Mouse (Mus musculus) forebrain, embryonic 12.5 days (tissue): ENCODE results near the gene Il10rb. TPM values are rescaled to one million over a fixed set of nuclear protein-coding genes. Genes with fewer than 3 reads are reported as not detected.

Experiments used
- ATAC-seq: fragments of 200-750 bp; cut with Nextera tagmentation; 2 replicates; pipeline ENCODE4 v1.8.0; 2017; ENCODE audit warnings: moderate TSS enrichment; ENCODE audit not compliant: low FRiP score
- H3K27ac ChIP-seq: fragments of 300-500 bp; sonication (generic); 2 replicates; pipeline ENCODE4 v1.5.1; 2016; ENCODE audit warnings: mild to moderate bottlenecking
- H3K27me3 ChIP-seq: fragments of 300-500 bp; sonication (generic); 2 replicates; pipeline ENCODE4 v1.6.1; 2016; ENCODE audit warnings: mild to moderate bottlenecking
- H3K36me3 ChIP-seq: fragments of 300-500 bp; sonication (generic); replicated peaks from 2 replicates; pipeline ENCODE4 v1.6.1; 2016; ENCODE audit warnings: mild to moderate bottlenecking
- H3K4me1 ChIP-seq: fragments of 300-500 bp; sonication (generic); 2 replicates; pipeline ENCODE4 v1.6.1; 2016
- H3K4me2 ChIP-seq: fragments of 300-500 bp; sonication (generic); 2 replicates; pipeline ENCODE4 v1.6.1; 2016; ENCODE audit warnings: mild to moderate bottlenecking, moderate library complexity
- H3K4me3 ChIP-seq: fragments of 300-500 bp; sonication (generic); replicated peaks from 2 replicates; pipeline ENCODE4 v1.5.1; 2016; ENCODE audit warnings: mild to moderate bottlenecking
- H3K9ac ChIP-seq: fragments of 300-500 bp; sonication (generic); 2 replicates; pipeline ENCODE4 v1.6.1; 2016; ENCODE audit warnings: mild to moderate bottlenecking
- H3K9me3 ChIP-seq: fragments of 300-500 bp; sonication (generic); 2 replicates; pipeline ENCODE4 v1.6.1; 2016
- WGBS: fragments of 180-500 bp; shearing (Covaris S2); methylation state at CpG from one replicate; pipeline ENCODE4 v1.1.7; 2016; 5-methylcytosine and 5-hydroxymethylcytosine counted together
- polyA plus RNA-seq: library from polyadenylated mRNA; unstranded; fragments of >200 nt; fragmentation: Nextera tagmentation; extraction: Ambion mirVana; gene quantifications from 2 replicates; pipeline ENCODE4 v1.2.1, GENCODE M21; 2016

Il10rb gene
- 5.8 and 6.3 TPM in 2 replicates for polyA plus RNA-seq

DNA sequence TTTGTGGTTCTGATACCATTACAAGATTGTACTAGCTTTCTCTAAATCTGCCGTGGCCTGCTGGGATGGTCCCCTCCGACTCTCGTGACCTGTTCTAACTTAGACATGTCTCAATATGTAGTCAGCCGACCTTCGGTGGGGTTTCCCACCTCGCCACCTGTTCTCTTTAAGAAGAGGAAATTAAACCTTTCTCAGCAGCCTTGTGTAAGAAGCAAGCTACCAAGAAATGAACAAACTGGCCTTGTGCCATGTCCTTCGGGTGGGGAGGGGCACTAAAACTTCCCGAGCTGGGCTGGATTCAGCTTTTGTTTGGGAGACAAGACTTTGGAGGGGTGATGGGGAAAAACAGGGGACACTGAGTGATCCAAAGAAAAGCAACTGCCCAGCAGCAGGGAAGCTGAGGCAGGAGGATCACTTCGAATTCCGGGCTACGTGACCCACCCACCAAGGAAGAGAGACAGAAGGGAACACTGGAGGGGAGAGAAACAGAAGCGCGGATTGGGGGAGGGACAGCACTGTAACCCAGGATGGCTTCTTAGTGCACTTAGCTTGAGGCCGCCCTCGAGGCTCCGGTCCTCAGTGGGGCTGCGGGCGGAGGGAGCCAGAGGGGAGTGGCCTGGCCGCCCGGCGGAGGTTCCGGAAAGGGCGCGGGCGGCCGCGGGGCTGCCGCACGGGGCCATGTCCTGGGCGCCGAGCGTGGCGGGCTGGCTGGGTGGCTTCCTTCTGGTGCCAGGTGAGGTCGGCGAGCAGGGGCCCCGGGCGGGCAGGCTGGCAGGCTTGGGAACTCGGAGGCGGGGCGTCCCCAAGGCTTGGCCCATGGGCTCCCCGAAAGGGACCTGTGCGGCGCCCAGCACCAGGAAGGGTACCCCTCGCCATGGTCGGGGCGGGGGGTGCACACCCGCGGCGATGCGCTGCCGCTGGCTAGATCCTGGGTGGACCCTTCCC, at the start of gene Il10rb:
Gene Il10rb (plus strand): TSS at position 525 of the 945 bp plus-strand sequence.
- peaks cover 10% of the 10 kb centered on the region for H3K36me3 ChIP-seq
- H3K9ac ChIP-seq: peak within 1 kb of the TSS; percentile 73
- no peaks in the 10 kb centered on the region for H3K9me3 ChIP-seq
- peaks cover 16% of the 10 kb centered on the region for H3K4me1 ChIP-seq
- peak within 1 kb of the TSS; percentile 98 for H3K4me2 ChIP-seq
- H3K27ac ChIP-seq: no peak within 1 kb of the TSS
- WGBS: 8% methylated on average over 49 of the region's 51 CpGs
- peak within 1 kb of the TSS; percentile 61 for H3K4me3 ChIP-seq
- H3K27me3 ChIP-seq: peaks cover 8% of the 10 kb centered on the region
- peak; percentile 84 for ATAC-seq

DNA sequence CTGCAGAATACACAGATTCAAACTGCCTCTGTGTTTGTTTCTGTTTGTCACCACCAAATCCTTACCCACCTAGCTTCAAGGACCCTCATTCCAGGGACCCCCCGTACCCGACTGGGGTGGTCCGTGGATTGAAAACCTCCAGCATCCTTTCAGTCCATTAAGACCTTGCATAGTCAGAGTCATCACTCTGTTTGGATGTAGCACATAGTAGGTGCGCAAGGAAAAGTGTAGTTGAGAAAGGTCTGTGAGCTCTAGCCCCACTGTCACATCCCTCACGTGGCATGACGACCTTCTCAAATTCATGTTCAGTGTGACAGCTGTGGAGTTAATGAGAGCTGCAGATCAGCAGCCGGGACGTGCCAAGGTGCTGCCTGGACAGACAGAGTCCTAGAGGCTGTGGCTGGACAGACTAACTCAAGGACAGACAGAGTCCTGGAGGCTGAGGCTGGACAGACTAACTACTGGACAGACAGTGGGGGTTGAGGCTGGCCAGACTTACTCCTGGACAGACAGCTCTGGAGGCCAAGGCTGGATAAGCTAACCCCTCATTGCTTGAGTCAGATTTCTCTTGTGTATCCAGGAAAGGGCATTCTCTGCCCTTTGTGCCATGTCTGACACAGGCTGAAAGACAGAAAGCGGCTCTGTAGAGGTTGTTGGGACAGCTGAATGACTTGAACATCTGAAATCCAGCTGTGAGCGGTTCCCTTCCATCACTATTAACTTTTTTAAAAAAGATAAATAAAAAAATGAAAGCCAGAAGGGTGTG, 49.0 kb upstream of the Il10rb start:
- no peaks in the 10 kb centered on the region for H3K9me3 ChIP-seq
- no peak for ATAC-seq
- H3K4me3 ChIP-seq: no peak overlapping the region
- no peaks in the 10 kb centered on the region for H3K36me3 ChIP-seq
- no peak overlapping the region for H3K27ac ChIP-seq
- 75% methylated on average over 10 of the region's 10 CpGs for WGBS
- H3K4me2 ChIP-seq: no peak overlapping the region
- H3K27me3 ChIP-seq: peaks cover 37% of the 10 kb centered on the region
- no peak overlapping the region for H3K9ac ChIP-seq
- H3K4me1 ChIP-seq: 0 out of 2 replicates have a peak, but pooled peaks cover 3% of the 10 kb centered on the region

- Histone ChIP-seq H3K4me1 (0 out of 2 replicates have a peak, but pooled peaks cover 2% of the 10 kb centered on the region), H3K4me2 (no peak overlapping the region), H3K27me3 (peaks cover 34% of the 10 kb centered on the region), H3K9ac (no peak overlapping the region), H3K9me3 (no peaks in the 10 kb centered on the region), H3K36me3 (no peaks in the 10 kb centered on the region), H3K4me3 (no peak overlapping the region), H3K27ac (no peak overlapping the region)
- no peak for ATAC-seq
- 59% methylated on average over 10 of the region's 10 CpGs for WGBS
Measured at GRCm38 (mm10) chr16:91357526-91357900, 48.5 kb upstream of the Il10rb start.

DNA sequence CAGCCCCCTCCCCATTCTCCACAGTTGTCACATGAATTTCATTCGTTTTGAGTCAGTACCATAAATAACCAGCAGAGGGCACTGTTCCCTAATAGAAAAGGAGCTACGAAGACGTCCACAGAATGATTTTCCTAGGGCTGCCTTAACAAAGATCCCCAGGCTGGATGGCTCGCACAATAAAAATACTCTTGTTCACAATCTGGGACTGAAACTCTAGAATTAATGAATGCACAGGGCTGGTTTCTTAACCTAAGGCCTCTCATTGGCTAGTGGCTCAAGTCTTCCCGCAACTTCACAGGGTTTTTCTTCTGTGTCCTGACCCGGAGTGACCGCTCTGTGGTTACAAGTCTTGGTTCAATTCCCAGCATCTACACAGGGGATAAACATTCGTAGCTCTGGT, 47.4 kb upstream of the Il10rb start:
- 0 out of 2 replicates have a peak, but pooled peaks have one; percentile 14 for ATAC-seq
- Histone ChIP-seq H3K4me2 (no peak overlapping the region), H3K4me3 (no peak overlapping the region), H3K9ac (no peak overlapping the region), H3K36me3 (no peaks in the 10 kb centered on the region), H3K27me3 (peaks cover 24% of the 10 kb centered on the region), H3K27ac (no peak overlapping the region), H3K4me1 (0 out of 2 replicates have a peak, but pooled peaks cover 2% of the 10 kb centered on the region), H3K9me3 (no peaks in the 10 kb centered on the region)
- 38% methylated on average over 8 of the region's 8 CpGs for WGBS

DNA sequence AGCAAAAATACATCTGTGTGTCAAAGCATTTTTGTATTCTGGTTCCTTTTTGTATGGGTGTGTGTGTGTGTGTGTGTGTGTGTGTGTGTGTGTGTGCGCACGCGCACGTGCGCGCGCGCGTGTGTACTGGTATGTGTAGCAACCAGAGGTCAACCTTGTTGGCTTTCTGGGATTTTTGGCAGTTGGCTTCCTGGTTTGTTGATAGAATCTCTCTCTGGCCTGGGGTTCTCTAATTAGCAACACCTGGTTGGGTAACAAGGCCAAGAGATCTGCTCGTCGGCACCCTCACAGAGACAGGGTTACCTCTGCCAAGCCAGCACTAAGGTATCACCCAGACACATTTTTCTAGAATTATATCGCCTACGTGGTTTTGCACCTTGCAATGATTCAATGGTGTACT, 46.4 kb upstream of the Il10rb start:
- H3K9ac ChIP-seq: no peak overlapping the region
- H3K36me3 ChIP-seq: no peaks in the 10 kb centered on the region
- no peaks in the 10 kb centered on the region for H3K9me3 ChIP-seq
- no peak for ATAC-seq
- peaks cover 16% of the 10 kb centered on the region for H3K27me3 ChIP-seq
- H3K27ac ChIP-seq: no peak overlapping the region
- H3K4me3 ChIP-seq: no peak overlapping the region
- 0 out of 2 replicates have a peak, but pooled peaks cover 2% of the 10 kb centered on the region for H3K4me1 ChIP-seq
- WGBS: 87% methylated on average over 13 of the region's 13 CpGs
- no peak overlapping the region for H3K4me2 ChIP-seq

GRCm38 (mm10) chr16:91360162-91360561, 45.8 kb upstream of the Il10rb start:
- Histone ChIP-seq H3K4me3 (no peak overlapping the region), H3K9ac (no peak overlapping the region), H3K27ac (no peak overlapping the region), H3K27me3 (peaks cover 15% of the 10 kb centered on the region), H3K4me2 (no peak overlapping the region), H3K36me3 (no peaks in the 10 kb centered on the region), H3K4me1 (0 out of 2 replicates have a peak, but pooled peaks cover 2% of the 10 kb centered on the region), H3K9me3 (no peaks in the 10 kb centered on the region)
- 66% methylated on average over 3 of the region's 3 CpGs for WGBS
- ATAC-seq: no peak

DNA sequence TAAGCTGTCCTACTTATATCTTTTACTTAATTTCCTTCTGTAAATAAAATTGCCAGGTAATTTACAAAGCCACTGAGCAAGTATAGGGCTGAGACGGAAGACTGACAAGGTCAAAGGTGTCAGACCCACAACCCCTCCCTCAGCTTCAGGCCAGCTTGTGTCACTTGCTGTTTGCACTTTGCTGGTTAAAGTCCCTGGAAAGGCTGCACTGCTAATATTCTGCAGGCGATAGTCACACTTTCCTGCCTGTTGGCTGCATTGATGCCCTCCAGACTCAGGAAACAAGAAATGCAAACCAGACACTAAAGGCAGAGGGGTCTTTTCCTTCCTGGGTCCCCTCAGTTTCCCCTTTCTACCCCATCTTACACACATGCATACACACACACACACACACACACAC, 44.0 kb upstream of the Il10rb start:
- Histone ChIP-seq H3K4me3 (no peak overlapping the region), H3K4me1 (0 out of 2 replicates have a peak, but pooled peaks cover 2% of the 10 kb centered on the region), H3K27ac (no peak overlapping the region), H3K36me3 (no peaks in the 10 kb centered on the region), H3K9me3 (no peaks in the 10 kb centered on the region), H3K27me3 (peaks cover 5% of the 10 kb centered on the region), H3K4me2 (no peak overlapping the region), H3K9ac (no peak overlapping the region)
- ATAC-seq: no peak
- 74% methylated on average over 2 of the region's 2 CpGs for whole genome bisulfite sequencing

GRCm38 (mm10) chr16:91362616-91363272, 43.2 kb upstream of the Il10rb start:
- 78% methylated on average over 12 of the region's 12 CpGs for WGBS
- Histone ChIP-seq H3K4me3 (no peak overlapping the region), H3K4me1 (0 out of 2 replicates have a peak, but pooled peaks cover 2% of the 10 kb centered on the region), H3K9me3 (no peaks in the 10 kb centered on the region), H3K9ac (no peak overlapping the region), H3K27ac (no peak overlapping the region), H3K4me2 (no peak overlapping the region), H3K36me3 (no peaks in the 10 kb centered on the region), H3K27me3 (peaks cover 3% of the 10 kb centered on the region)
- ATAC-seq: no peak

DNA sequence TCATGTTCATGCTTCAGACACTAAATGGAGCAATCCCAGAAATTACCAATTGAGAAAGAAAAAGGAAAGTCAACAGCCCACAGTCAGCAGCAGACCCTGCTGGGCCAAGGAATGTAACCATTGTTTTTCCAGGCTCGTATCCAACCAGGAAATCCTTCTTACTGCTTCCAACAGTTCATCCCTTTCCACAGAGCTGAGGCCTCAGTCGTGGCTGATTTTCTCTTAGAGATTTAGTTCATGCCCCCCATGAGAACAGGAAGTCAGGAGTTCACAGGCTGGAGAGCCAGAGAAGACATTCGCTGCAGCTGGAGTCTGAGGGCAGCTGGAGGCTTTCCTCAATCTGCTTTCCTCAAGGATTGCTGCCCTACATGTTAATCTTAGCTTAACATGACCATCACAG, 42.5 kb upstream of the Il10rb start:
- Histone ChIP-seq H3K9ac (no peak overlapping the region), H3K9me3 (no peaks in the 10 kb centered on the region), H3K4me2 (no peak overlapping the region), H3K36me3 (no peaks in the 10 kb centered on the region), H3K4me1 (0 out of 2 replicates have a peak, but pooled peaks cover 2% of the 10 kb centered on the region), H3K4me3 (no peak overlapping the region), H3K27ac (0 out of 2 replicates have a peak overlapping the region, but pooled peaks have one; percentile 42), H3K27me3 (no peaks in the 10 kb centered on the region; the same call in 1 of the 2 replicates)
- ATAC-seq: no peak
- WGBS: 38% methylated on average over 3 of the region's 3 CpGs

DNA sequence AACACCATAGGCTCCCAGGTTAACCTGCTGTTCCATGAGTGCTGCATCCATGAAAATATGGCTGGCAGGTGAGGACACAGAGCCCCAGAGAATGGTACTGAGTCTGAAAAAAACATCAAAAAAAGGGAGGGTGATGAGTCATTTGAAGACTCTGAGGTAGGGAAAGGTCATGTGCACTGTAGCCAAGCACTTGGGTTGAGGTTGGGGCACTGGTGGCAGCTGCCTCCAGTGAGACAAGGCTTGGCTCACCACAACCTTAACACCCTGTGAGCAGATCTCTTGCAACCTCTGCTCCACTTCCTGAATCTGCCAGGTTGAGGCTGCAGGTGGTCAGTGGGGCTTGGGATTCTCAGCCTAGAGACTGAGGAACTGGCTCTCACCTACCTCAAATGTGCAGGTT, 39.4 kb upstream of the Il10rb start:
- no peaks in the 10 kb centered on the region for H3K36me3 ChIP-seq
- H3K27me3 ChIP-seq: no peaks in the 10 kb centered on the region; the same call in 1 of the 2 replicates
- no peak overlapping the region for H3K9ac ChIP-seq
- no peaks in the 10 kb centered on the region for H3K4me1 ChIP-seq
- no peaks in the 10 kb centered on the region for H3K9me3 ChIP-seq
- H3K27ac ChIP-seq: no peak overlapping the region
- H3K4me2 ChIP-seq: no peak overlapping the region
- ATAC-seq: no peak
- no peak overlapping the region for H3K4me3 ChIP-seq

DNA sequence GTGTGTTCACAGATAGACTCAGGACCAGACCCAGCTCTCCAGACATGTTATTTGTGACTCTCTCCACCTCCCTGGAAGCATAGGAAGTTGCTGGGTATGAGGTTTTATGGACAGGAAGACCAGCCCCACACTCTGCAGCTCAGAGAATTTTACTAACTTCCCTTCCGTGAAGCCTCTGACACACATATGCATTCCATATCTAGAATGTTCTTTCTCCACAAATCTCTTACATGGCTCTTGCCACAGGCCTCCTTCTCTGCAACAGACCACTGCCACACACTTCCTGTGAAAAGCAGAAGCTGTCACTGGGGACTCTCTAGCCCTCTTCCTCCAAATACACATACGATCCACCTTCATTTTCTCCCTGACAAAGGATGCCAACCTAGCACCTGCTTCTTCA, 38.9 kb upstream of the Il10rb start:
- 91% methylated on average over 2 of the region's 2 CpGs for WGBS
- Histone ChIP-seq H3K4me2 (no peak overlapping the region), H3K27ac (no peak overlapping the region), H3K4me1 (no peaks in the 10 kb centered on the region), H3K9me3 (no peaks in the 10 kb centered on the region), H3K27me3 (no peaks in the 10 kb centered on the region; the same call in 1 of the 2 replicates), H3K9ac (no peak overlapping the region), H3K36me3 (no peaks in the 10 kb centered on the region), H3K4me3 (no peak overlapping the region)
- no peak for ATAC-seq
